Mouse (Mus musculus) heart, embryonic 12.5 days (tissue): ENCODE measurements at regions not wholly inside any gene's neighbourhood (a gene's known extent, or its start where the extent isn't known, plus 50 kb on each side); places are given as distances from the start of the nearest gene placed in this dataset.
A peak's percentile ranks its signal among the peaks of the same experiment; 100 is the strongest.

Experiments used
- ATAC-seq: fragments of 200-750 bp; cut with Nextera tagmentation; 2 replicates; pipeline ENCODE4 v1.8.0; 2017; ENCODE audit warnings: moderate TSS enrichment, moderate library complexity; ENCODE audit not compliant: insufficient number of reproducible peaks, low FRiP score
- H3K27ac ChIP-seq: fragments of 300-500 bp; sonication (generic); 2 replicates; pipeline ENCODE4 v1.5.1; 2016; ENCODE audit warnings: mild to moderate bottlenecking, moderate library complexity; ENCODE audit not compliant: poor library complexity, severe bottlenecking
- H3K27me3 ChIP-seq: fragments of 300-500 bp; sonication (generic); replicated peaks from 2 replicates; pipeline ENCODE4 v1.6.1; 2016; ENCODE audit warnings: mild to moderate bottlenecking, moderate library complexity
- H3K36me3 ChIP-seq: fragments of 300-500 bp; sonication (generic); 2 replicates; pipeline ENCODE4 v1.6.1; 2016; ENCODE audit warnings: mild to moderate bottlenecking, moderate library complexity
- H3K4me1 ChIP-seq: fragments of 300-500 bp; sonication (generic); replicated peaks from 2 replicates; pipeline ENCODE4 v1.6.1; 2016; ENCODE audit warnings: mild to moderate bottlenecking
- H3K4me2 ChIP-seq: fragments of 300-500 bp; sonication (generic); 2 replicates; pipeline ENCODE4 v1.6.1; 2016; ENCODE audit warnings: mild to moderate bottlenecking, moderate library complexity
- H3K4me3 ChIP-seq: fragments of 300-500 bp; sonication (generic); 2 replicates; pipeline ENCODE4 v1.5.1; 2016; ENCODE audit warnings: mild to moderate bottlenecking
- H3K9ac ChIP-seq: fragments of 300-500 bp; sonication (generic); 2 replicates; pipeline ENCODE4 v1.6.1; 2016; ENCODE audit warnings: mild to moderate bottlenecking, moderate library complexity
- H3K9me3 ChIP-seq: fragments of 300-500 bp; sonication (generic); replicated peaks from 2 replicates; pipeline ENCODE4 v1.6.1; 2016; ENCODE audit warnings: mild to moderate bottlenecking, moderate library complexity
- WGBS: fragments of 180-500 bp; shearing (Covaris S2); methylation state at CpG from one replicate; pipeline ENCODE4 v1.1.7; 2016; 5-methylcytosine and 5-hydroxymethylcytosine counted together

GRCm38 (mm10) chr6:50973815-50974214, 319.6 kb upstream of the Npvf start:
- Histone ChIP-seq H3K9me3 (no peaks in the 10 kb centered on the region), H3K27me3 (no peaks in the 10 kb centered on the region), H3K4me2 (no peak overlapping the region), H3K9ac (no peak overlapping the region), H3K4me1 (peaks cover 25% of the 10 kb centered on the region), H3K27ac (no peak overlapping the region), H3K4me3 (no peak overlapping the region), H3K36me3 (no peaks in the 10 kb centered on the region)
- ATAC-seq, result no peak

- H3K4me2 ChIP-seq, result no peak overlapping the region
- no peak overlapping the region for H3K4me3 ChIP-seq
- H3K27ac ChIP-seq, result no peak overlapping the region
- no peaks in the 10 kb centered on the region for H3K9me3 ChIP-seq
- WGBS, result 26% methylated on average over 1 of the region's 1 CpGs
- ATAC-seq, result no peak
- H3K36me3 ChIP-seq, result no peaks in the 10 kb centered on the region
- H3K4me1 ChIP-seq, result peaks cover 25% of the 10 kb centered on the region
- no peak overlapping the region for H3K9ac ChIP-seq
- no peaks in the 10 kb centered on the region for H3K27me3 ChIP-seq
Measured at GRCm38 (mm10) chr6:50974961-50975360, 320.7 kb upstream of the Npvf start.

- H3K27ac ChIP-seq, result no peak overlapping the region
- H3K4me1 ChIP-seq, result peaks cover 33% of the 10 kb centered on the region
- no peak for ATAC-seq
- no peak overlapping the region for H3K4me2 ChIP-seq
- no peaks in the 10 kb centered on the region for H3K27me3 ChIP-seq
- H3K36me3 ChIP-seq, result no peaks in the 10 kb centered on the region
- no peak overlapping the region for H3K4me3 ChIP-seq
- no peak overlapping the region for H3K9ac ChIP-seq
- no peaks in the 10 kb centered on the region for H3K9me3 ChIP-seq
- WGBS, result 56% methylated on average over 7 of the region's 7 CpGs
Measured at GRCm38 (mm10) chr6:50976973-50977372, 322.7 kb upstream of the Npvf start.

GRCm38 (mm10) chr6:50977381-50977780, 323.1 kb upstream of the Npvf start:
- peaks cover 37% of the 10 kb centered on the region for H3K4me1 ChIP-seq
- H3K27ac ChIP-seq, result no peak overlapping the region
- 28% methylated on average over 8 of the region's 8 CpGs for WGBS
- no peak for ATAC-seq
- no peaks in the 10 kb centered on the region for H3K27me3 ChIP-seq
- H3K36me3 ChIP-seq, result no peaks in the 10 kb centered on the region
- no peak overlapping the region for H3K4me3 ChIP-seq
- H3K4me2 ChIP-seq, result no peak overlapping the region
- H3K9ac ChIP-seq, result no peak overlapping the region
- no peaks in the 10 kb centered on the region for H3K9me3 ChIP-seq

- H3K9me3 ChIP-seq, result no peaks in the 10 kb centered on the region
- H3K4me1 ChIP-seq, result peaks cover 43% of the 10 kb centered on the region
- H3K4me2 ChIP-seq, result no peak overlapping the region
- H3K27me3 ChIP-seq, result no peaks in the 10 kb centered on the region
- no peak overlapping the region for H3K9ac ChIP-seq
- ATAC-seq, result no peak
- H3K4me3 ChIP-seq, result no peak overlapping the region
- no peaks in the 10 kb centered on the region for H3K36me3 ChIP-seq
- 58% methylated on average over 4 of the region's 4 CpGs for WGBS
- H3K27ac ChIP-seq, result peak overlapping the region; percentile 12; the same call in 1 of the 2 replicates
Measured at GRCm38 (mm10) chr6:50978016-50978415, 323.8 kb upstream of the Npvf start.

- H3K4me2 ChIP-seq, result no peak overlapping the region
- 0 out of 2 replicates have a peak overlapping the region, but pooled peaks have one; percentile 35 for H3K27ac ChIP-seq
- H3K9me3 ChIP-seq, result no peaks in the 10 kb centered on the region
- WGBS, result 32% methylated on average over 3 of the region's 3 CpGs
- ATAC-seq, result no peak
- H3K4me1 ChIP-seq, result peaks cover 44% of the 10 kb centered on the region
- no peaks in the 10 kb centered on the region for H3K36me3 ChIP-seq
- H3K4me3 ChIP-seq, result no peak overlapping the region
- no peaks in the 10 kb centered on the region for H3K27me3 ChIP-seq
- no peak overlapping the region for H3K9ac ChIP-seq
Measured at GRCm38 (mm10) chr6:50978571-50978970, 324.3 kb upstream of the Npvf start.

- Histone ChIP-seq H3K4me2 (no peak overlapping the region), H3K36me3 (no peaks in the 10 kb centered on the region), H3K4me1 (peaks cover 49% of the 10 kb centered on the region), H3K9me3 (no peaks in the 10 kb centered on the region), H3K4me3 (no peak overlapping the region), H3K9ac (no peak overlapping the region), H3K27ac (no peak overlapping the region), H3K27me3 (no peaks in the 10 kb centered on the region)
- WGBS, result 74% methylated on average over 1 of the region's 1 CpGs
- no peak for ATAC-seq
Measured at GRCm38 (mm10) chr6:50979764-50980163, 325.5 kb upstream of the Npvf start.

- no peak overlapping the region for H3K27ac ChIP-seq
- no peaks in the 10 kb centered on the region for H3K9me3 ChIP-seq
- H3K4me1 ChIP-seq, result peaks cover 50% of the 10 kb centered on the region
- H3K9ac ChIP-seq, result no peak overlapping the region
- WGBS, result 76% methylated on average over 4 of the region's 4 CpGs
- ATAC-seq, result no peak
- H3K36me3 ChIP-seq, result no peaks in the 10 kb centered on the region
- no peaks in the 10 kb centered on the region for H3K27me3 ChIP-seq
- no peak overlapping the region for H3K4me3 ChIP-seq
- H3K4me2 ChIP-seq, result no peak overlapping the region
Measured at GRCm38 (mm10) chr6:50980311-50980710, 326.1 kb upstream of the Npvf start.

GRCm38 (mm10) chr6:50981702-50982309, 327.6 kb upstream of the Npvf start:
- no peak overlapping the region for H3K4me2 ChIP-seq
- H3K4me1 ChIP-seq, result peaks cover 55% of the 10 kb centered on the region
- no peak overlapping the region; the same call in 1 of the 2 replicates for H3K9ac ChIP-seq
- WGBS, result 46% methylated on average over 7 of the region's 7 CpGs
- H3K9me3 ChIP-seq, result no peaks in the 10 kb centered on the region
- no peak overlapping the region for H3K27ac ChIP-seq
- H3K27me3 ChIP-seq, result no peaks in the 10 kb centered on the region
- no peak overlapping the region for H3K4me3 ChIP-seq
- H3K36me3 ChIP-seq, result no peaks in the 10 kb centered on the region
- ATAC-seq, result no peak

- H3K36me3 ChIP-seq, result no peaks in the 10 kb centered on the region
- H3K27me3 ChIP-seq, result no peaks in the 10 kb centered on the region
- ATAC-seq, result no peak
- no peak overlapping the region for H3K4me3 ChIP-seq
- H3K9ac ChIP-seq, result no peak overlapping the region
- 71% methylated on average over 4 of the region's 4 CpGs for WGBS
- H3K4me1 ChIP-seq, result peaks cover 44% of the 10 kb centered on the region
- no peaks in the 10 kb centered on the region for H3K9me3 ChIP-seq
- peak overlapping the region; percentile 49; the same call in 1 of the 2 replicates for H3K27ac ChIP-seq
- H3K4me2 ChIP-seq, result no peak overlapping the region
Measured at GRCm38 (mm10) chr6:50982856-50983255, 328.6 kb upstream of the Npvf start.

GRCm38 (mm10) chr6:50983511-50984099, 329.4 kb upstream of the Npvf start:
- WGBS, result 51% methylated on average over 8 of the region's 8 CpGs
- H3K4me1 ChIP-seq, result peaks cover 37% of the 10 kb centered on the region
- no peak for ATAC-seq
- H3K27ac ChIP-seq, result peak overlapping the region; percentile 49; the same call in 1 of the 2 replicates
- H3K27me3 ChIP-seq, result no peaks in the 10 kb centered on the region
- H3K9me3 ChIP-seq, result no peaks in the 10 kb centered on the region
- no peaks in the 10 kb centered on the region for H3K36me3 ChIP-seq
- no peak overlapping the region for H3K9ac ChIP-seq
- H3K4me2 ChIP-seq, result no peak overlapping the region
- no peak overlapping the region for H3K4me3 ChIP-seq
